Mouse (Mus musculus) olfactory bulb, adult 2 months (tissue): ENCODE results near the gene Rabgap1.

ENCODE experiments used
- CTCF ChIP-seq: fragments of 200-500 bp; IDR thresholded peaks from 2 replicates; pipeline ENCODE4 v1.5.1; 2012; ENCODE audit warnings: low read depth, mild to moderate bottlenecking, low read length, moderate library complexity; ENCODE audit not compliant: insufficient read depth
- POLR2A ChIP-seq: fragments of 200-500 bp; IDR thresholded peaks from 2 replicates; pipeline ENCODE4 v1.6.1; 2012; ENCODE audit warnings: mild to moderate bottlenecking, low read depth, low read length, moderate library complexity; ENCODE audit not compliant: insufficient read depth

DNA sequence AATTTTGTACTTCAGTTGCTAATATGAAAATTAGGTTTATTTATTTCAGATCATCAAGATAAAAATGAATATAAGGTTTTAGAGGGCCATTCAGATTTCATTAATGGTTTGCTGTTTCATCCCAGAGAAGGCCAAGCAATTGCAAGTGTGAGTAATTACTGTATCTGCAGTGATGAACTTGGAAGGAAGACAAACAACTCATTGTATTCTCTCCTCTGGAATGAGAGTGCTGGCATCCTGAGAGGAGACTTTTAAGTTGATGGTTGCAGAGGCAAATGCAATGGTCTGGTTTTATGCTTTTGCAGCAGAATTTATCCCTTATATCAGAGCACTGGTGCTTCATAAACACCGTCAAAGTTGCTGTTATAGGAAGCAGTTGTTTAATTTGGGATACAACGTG lies 45.9 kb downstream of the Rabgap1 start:
- no peak for TF ChIP-seq CTCF
- TF ChIP-seq POLR2A, result no peak
